Mouse (Mus musculus): ENCODE measurements around the gene Hist1h4c.

Hist1h4c gene

GRCm38 (mm10) chr13:23698300-23698693, at the start of gene Hist1h4c:
Gene Hist1h4c (minus strand): TSS chr13:23698454.
- DNase-seq (ENCODE audit: low spot score), result peak; percentile 100

- no peak for DNase-seq (ENCODE audit: low spot score)
Measured at GRCm38 (mm10) chr13:23747892-23748288, 49.6 kb upstream of the Hist1h4c start.

GRCm38 (mm10) chr13:23747081-23747891, 49.0 kb upstream of the Hist1h4c start:
- no peak for DNase-seq (ENCODE audit: low spot score)

- DNase-seq (ENCODE audit: low spot score), result peak; percentile 66
Measured at GRCm38 (mm10) chr13:23746201-23747080, 48.2 kb upstream of the Hist1h4c start, which contains the start of gene Hist1h2bb. Gene Hist1h2bb (plus strand): TSS chr13:23746734.

GRCm38 (mm10) chr13:23745381-23746161, 47.3 kb upstream of the Hist1h4c start, which contains the start of gene Hist1h3c:
Gene Hist1h3c (minus strand): TSS chr13:23745602.
- no peak for DNase-seq (ENCODE audit: low spot score)

GRCm38 (mm10) chr13:23744421-23745380, 46.4 kb upstream of the Hist1h4c start:
- DNase-seq (ENCODE audit: low spot score), result no peak

- DNase-seq (ENCODE audit: low spot score), result no peak
Measured at GRCm38 (mm10) chr13:23743963-23744362, 45.7 kb upstream of the Hist1h4c start.

GRCm38 (mm10) chr13:23743215-23743614, 45.0 kb upstream of the Hist1h4c start:
- DNase-seq (ENCODE audit: low spot score), result no peak

GRCm38 (mm10) chr13:23742007-23742406, 43.8 kb upstream of the Hist1h4c start:
- no peak for DNase-seq (ENCODE audit: low spot score)

- DNase-seq (ENCODE audit: low spot score), result no peak
Measured at GRCm38 (mm10) chr13:23740910-23741309, 42.7 kb upstream of the Hist1h4c start.

- no peak for DNase-seq (ENCODE audit: low spot score)
Measured at GRCm38 (mm10) chr13:23740256-23740840, 42.1 kb upstream of the Hist1h4c start.

- DNase-seq (ENCODE audit: low spot score), result no peak
Measured at GRCm38 (mm10) chr13:23739922-23740252, 41.6 kb upstream of the Hist1h4c start.

- DNase-seq (ENCODE audit: low spot score), result peak; percentile 78
Measured at GRCm38 (mm10) chr13:23739069-23739921, 41.0 kb upstream of the Hist1h4c start.

- DNase-seq (ENCODE audit: low spot score), result peak; percentile 95
Measured at GRCm38 (mm10) chr13:23738677-23739068, 40.4 kb upstream of the Hist1h4c start, which contains the start of gene Hist1h1c. Gene Hist1h1c (plus strand): TSS chr13:23738808.

- DNase-seq (ENCODE audit: low spot score), result no peak
Measured at GRCm38 (mm10) chr13:23738041-23738440, 39.8 kb upstream of the Hist1h4c start.

- no peak for DNase-seq (ENCODE audit: low spot score)
Measured at GRCm38 (mm10) chr13:23737091-23737490, 38.8 kb upstream of the Hist1h4c start.

- DNase-seq (ENCODE audit: low spot score), result no peak
Measured at GRCm38 (mm10) chr13:23732156-23732804, 34.0 kb upstream of the Hist1h4c start.

- no peak for DNase-seq (ENCODE audit: low spot score)
Measured at GRCm38 (mm10) chr13:23730479-23730878, 32.2 kb upstream of the Hist1h4c start.

GRCm38 (mm10) chr13:23729706-23730105, 31.5 kb upstream of the Hist1h4c start:
- DNase-seq (ENCODE audit: low spot score), result no peak
